Mouse (Mus musculus) heart, adult 8-10 months (tissue): ENCODE measurements around the gene Il1r1. TPM values are rescaled to one million over a fixed set of nuclear protein-coding genes. Genes with fewer than 3 reads are reported as not detected.

Experiments used
- DNase-seq: peaks from one replicate; pipeline ENCODE4 v3.0.0; 2022; ENCODE audit warnings: low spot score
- total RNA-seq, 4 experiments: library from RNA; stranded (reverse); gene quantifications; 2 replicates each; pipeline ENCODE4 v1.2.4; 2022

The Il1r1 gene
- 1 to 10 TPM; 4.2 to 5.4 (median 5.1) TPM for total RNA-seq

DNA sequence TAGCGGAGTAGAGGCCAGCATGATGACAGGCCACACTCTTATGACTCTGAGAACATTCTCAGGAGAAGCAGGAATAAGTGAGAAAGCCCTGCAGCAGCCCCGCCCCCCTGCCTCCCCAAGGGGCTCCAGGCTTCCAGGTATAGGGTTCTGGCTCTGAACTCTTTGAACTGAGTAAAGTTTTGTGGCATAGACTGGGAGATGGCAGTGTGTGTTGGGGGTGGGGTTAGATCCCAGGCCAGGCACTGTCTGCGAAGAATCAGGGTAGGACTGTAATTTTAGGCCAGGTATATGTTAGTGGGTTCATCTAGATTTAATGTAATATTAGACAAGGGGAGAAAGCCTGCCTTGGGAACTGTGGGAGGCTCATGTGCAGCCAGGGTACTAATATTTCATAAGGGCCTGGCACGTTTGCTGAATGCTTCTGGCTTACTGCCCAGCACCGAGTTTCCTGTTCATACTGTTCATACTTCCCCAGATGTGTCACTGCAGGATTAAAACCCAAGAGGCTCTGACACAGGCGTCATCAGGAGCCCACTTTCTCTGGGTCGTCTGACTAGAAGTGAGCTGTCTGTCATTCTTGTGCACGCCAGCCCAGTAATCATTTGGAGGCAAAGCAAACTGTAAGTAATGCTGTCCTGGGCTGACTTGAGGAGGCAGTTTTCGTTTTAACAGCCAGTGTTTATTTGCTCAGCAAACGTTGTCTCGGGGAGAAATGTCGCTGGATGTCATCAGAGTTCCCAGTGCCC is at the start of gene Il1r1:
Gene Il1r1, plus strand, starts transcription at position 542 of the 746 bp plus-strand sequence.
- peak; percentile 92 for DNase-seq

DNA sequence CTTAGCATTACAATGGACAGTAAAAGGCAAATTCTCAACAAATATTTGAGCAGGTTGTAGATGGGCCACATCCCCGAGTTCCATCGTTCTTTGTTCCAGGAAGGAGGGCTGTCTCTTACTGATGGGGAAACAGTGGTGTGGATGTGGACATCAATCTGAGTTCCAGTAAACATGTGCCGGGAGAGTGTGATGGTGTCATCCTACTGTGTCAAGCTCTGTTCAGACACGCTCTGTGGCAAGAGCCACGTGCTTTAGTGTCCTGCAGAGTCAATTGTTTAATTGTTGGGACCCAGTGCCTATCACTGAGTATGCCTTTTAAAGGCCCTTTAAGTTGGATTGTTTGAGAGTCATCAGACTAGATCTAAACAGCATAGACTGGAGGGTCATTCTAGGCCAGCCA is 49.8 kb upstream of the Il1r1 start:
- no peak for DNase-seq

DNA sequence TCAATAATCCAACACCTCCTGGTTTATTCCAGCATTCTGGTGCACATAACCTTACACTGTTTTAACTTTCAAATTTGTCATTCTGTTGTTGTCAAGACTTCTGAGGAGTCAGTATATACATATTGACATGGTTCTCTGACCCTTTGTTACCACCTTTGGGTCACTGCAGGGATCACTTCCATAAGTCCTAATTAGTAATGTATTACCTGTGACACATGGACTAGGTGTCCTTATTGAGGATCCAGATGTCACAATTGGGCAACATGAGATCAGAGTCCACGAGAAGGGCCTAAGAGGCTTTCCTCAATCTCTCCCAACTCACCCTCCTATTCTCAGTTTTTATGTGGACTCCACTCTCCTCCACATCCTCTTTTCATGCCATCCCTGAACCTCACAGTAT is 49.1 kb upstream of the Il1r1 start:
- DNase-seq, result no peak

DNA sequence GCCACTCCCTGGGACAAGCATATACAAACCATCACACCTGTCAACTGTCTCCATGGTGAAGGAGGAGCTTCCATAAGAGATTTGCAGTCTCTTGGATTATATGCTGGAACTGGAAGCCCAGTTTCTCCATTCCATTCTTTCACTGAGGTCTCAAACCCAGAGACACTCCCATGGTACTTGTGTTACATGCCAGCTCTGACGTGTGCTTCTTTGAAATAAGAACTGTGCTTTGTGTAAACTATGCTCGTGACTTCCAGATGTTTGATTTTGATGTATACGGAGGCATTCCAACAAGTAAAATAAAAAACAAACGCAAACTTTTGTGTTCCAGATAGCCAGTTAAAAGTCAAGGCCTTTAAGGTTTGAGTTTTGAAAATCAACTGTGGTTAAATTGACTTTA is 45.8 kb upstream of the Il1r1 start:
- DNase-seq, result no peak

DNA sequence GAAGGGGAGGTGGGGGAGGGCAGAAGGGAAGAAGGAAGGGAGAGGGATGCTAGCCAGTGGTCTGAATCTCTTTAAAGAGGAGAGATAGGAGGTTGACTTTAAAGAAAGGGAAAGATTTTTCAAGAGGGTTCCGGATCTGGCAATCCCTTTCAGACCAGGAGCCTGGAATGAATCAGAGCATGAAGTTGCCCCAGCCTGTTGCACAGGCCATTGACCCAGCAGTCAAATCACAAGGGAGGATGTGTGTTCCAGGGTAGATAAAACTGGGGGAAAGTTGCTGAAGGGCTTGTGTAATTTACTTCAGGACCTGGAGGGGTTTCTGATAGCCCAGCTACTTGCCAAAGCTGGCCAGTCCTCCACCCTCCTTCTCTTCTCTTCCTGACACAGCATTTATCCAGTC is 45.4 kb upstream of the Il1r1 start:
- peak; percentile 55 for DNase-seq

DNA sequence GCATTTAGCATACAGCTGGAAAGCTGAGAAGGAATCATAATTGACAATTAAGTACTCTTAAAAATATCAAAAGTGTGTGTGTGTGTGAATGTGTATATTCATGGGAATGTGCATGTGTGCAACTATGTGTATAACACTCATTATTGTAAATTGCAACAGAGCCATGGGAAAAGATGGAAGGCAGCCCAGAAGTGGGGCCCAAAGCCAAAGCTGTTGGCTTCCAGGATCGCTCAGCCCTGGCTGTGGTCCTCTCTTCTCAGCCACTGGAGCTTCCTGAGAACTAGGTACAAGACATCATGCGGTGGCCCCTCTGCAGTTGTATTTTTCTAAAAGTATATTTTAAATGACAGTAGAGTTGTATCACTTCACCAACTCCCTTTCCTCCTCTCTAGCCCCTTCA is 44.0 kb upstream of the Il1r1 start:
- DNase-seq, result peak; percentile 36

DNA sequence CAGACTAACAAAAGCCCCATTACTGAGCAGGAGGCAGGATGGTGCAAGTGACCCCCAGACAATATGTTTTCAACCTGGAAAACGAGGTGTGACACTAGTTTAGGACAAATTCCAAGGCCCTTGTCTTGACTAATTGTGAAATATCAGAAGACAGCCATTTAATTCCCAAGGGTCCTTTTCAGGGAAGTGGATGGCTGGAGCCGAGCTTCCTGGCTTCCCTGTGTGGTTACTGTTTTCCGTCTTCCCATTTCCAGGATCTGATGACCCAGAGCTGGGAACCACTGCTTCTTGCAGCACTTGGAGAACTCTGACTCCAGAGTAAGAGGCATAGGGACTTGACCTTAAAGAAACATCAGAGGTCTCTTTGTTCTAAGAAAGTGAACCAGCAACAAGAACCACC is 43.2 kb upstream of the Il1r1 start:
- peak; percentile 44 for DNase-seq

DNA sequence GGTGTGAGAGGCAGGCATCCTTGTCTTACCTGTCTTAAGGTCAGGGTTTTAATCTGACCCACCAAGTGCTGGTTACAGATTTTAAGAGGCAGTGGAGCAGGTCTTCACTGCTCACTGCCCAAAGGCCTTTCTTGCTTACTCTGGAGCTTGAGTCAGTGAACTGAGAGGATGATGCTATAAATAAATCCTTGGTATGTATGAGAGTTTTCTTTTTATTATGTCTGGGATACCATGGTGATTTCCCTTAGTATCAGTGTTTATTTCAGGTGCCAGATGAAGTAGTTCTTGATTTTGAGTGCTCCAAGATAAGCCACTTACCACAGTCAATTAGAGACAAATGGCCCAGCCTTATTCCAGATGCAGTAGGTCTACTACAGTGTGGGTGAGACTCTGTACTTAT is 41.5 kb upstream of the Il1r1 start:
- DNase-seq, result no peak

DNA sequence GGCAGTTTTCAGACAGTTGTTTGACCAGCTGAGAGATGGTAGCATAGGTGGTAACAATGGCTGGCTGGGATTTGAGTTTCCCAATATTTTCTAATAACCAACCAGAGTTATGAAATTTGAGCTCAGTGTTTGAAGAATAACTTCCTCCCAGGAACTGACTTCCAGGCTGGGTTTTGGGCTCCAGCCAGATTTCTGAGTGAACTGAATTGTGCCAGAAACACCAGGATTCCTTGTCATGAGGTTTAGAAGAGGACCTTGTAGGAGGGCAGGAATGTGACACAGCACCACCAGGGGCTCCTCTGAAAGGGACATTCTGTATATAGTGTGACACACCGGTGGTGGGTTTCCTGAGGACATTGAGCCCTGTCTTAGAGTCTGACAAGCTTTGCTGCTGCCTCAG is 36.9 kb upstream of the Il1r1 start:
- peak; percentile 60 for DNase-seq

DNA sequence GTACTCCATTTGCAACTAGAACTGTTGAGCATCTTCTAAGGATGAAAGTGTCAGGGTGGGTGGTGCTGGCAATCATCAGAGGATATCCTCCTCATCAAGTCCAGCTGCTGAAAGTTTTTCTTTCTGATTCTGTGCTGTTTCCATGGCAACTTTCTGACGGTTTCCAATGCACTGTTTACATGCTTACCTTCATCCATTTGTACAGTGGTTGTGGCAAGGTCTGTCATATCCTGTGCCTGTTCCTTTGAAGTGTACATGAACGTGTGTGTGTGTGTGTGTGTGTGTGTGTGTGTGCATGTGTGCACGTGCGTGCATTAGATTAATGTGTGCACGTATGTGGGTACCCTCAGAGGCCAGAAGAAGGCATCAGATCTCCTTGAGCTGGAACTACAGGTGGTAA is 34.9 kb upstream of the Il1r1 start:
- no peak for DNase-seq

DNA sequence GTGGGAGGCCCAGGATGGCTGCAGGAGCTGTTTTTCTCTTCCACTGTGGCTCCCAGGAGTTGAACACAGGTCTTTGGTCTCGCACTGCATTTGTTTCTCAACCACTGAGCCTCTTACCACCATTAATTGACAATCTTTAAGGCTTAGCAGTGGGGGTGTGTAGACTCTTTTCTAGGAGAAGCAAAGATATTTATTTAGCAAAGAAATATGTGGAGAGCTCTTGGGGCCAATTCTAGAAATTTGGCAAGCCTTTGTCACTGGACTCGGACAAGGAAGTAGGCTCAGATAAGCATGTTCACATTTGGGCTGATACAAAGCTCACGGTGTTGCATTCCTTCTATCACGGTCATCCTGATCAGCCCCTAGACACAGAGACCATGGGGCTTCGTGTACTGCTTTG is 34.0 kb upstream of the Il1r1 start:
- DNase-seq, result no peak

DNA sequence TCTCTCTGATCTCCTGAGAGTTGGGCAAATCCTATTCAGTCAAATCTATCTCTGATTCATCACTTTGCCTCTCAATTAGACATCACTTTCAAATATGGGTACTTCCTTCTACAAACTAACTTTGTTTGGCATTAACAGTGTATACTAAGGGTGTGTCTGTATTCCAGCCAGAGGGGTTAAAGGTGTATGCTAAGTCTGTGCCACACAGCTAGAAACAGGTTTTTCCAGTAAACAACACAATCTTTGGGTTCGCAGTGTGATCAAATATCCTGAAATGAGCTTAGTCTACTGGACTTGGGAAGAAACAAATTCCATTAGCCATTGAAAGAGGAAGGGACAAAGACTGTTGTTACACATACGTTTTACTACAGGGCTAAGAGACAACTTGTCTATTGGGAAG is 30.6 kb upstream of the Il1r1 start:
- no peak for DNase-seq

DNA sequence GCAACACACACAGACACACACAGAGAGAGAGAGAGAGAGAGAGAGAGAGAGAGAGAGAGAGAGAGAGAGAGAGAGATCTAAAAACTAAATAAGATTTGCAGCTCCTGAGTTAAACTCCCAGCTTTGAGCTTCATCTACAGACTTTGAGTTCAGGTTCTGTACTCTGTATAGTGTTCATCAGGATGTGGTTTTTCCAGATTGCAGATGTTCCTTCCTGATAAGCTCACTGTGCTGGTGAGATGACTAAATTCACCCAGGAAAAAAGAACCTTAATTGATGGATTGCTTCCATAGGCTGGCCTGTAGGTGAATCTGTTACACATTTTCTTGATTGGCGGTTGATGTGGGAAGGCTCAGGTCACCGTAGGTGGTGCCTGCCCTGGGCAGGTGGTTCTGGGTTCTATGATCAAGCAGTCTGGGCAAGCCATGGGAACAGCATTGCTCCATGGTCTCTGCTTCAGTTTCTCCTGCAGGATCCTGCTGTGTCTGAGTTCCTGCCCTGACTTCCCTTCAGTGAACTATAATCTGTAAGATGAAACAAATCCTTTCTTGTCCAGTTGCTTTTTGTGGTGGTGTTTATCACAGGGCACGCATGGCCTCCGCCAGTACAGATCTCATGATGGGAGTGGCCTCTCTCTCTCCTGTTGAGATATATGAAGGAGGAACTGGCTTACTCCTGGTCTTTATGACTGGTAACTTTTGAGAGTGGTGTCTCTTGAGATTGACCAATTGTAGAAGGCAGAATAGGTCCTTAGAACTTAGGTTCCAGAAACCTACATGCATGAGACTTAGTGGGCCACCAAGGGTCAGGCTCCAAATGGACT is 11.3 kb upstream of the Il1r1 start:
- no peak for DNase-seq

DNA sequence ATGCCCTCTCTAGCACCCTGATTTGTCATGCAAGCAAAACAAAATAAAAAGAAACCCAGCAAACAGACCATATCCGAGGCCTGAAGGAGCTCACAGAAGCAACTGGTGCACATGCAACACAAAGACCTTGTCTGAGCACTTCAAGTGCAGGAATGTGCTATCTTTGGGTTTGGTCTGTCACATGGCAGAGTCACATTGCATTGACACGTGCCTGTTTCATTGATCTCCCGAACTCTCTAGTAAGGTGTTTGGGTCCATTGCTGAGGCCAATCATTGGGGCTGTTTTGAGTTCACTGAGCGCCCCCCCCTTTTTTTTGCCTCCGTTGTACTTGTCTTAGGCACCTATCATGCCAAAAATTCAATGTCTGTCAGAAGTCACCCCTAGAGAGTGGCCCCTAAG is 7.4 kb upstream of the Il1r1 start:
- DNase-seq, result no peak

DNA sequence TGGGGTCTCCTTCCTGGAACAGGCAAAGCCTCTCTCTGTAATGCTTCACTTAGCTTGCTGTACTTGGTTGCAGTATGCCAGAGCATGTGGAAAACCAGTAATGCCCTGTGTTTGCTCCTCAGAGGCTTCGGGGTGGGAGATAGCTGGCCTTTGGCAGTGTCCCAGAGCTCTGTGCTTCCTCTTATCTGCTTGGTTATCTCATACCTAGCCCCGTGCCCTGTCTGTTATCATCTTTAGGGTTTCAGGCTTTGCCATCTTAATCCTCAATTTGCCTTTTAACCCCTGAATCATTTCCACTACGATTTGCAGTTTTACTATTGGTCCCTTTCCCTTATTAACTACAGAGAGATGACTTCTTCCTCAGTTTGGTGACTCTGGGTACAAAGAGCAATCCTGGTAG is 6.3 kb upstream of the Il1r1 start:
- no peak for DNase-seq

DNA sequence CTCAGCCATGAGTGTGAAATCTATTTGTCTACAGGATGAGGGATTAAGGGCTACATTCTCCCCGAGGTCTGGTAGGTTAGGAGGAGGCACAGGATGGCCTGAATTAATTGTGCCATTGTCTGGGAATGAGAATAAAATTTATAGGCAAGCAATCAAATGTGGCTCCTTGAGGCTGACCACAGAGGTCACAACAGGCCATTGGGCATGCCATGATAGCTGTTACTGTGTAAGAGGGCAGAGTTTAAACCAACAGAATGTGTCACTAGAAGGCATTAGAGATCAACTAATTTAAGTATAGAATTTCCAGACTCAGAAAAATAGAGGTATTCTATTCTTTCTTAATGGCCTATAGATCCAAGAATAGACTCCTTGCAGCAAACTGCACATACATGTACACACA is 4.3 kb upstream of the Il1r1 start:
- DNase-seq, result no peak

DNA sequence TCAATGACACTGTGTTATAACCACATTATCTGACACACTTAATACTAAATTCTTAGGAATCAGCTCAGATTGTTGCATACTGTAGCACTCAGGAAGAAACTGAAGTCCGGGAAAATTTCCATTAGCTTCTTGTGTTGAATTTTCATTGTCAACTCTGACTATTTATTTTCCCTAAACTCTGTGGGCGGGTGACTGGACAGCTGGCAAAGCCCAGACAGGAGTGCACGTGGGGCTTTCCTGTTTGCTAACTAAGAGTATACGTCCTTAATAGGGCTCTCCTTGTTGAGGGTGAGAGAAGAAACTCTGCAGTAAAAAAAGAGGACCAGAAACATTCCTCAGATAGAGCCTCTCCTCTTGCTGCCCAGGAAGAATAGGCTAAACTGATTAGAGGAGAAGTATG is 3.0 kb upstream of the Il1r1 start:
- no peak for DNase-seq

DNA sequence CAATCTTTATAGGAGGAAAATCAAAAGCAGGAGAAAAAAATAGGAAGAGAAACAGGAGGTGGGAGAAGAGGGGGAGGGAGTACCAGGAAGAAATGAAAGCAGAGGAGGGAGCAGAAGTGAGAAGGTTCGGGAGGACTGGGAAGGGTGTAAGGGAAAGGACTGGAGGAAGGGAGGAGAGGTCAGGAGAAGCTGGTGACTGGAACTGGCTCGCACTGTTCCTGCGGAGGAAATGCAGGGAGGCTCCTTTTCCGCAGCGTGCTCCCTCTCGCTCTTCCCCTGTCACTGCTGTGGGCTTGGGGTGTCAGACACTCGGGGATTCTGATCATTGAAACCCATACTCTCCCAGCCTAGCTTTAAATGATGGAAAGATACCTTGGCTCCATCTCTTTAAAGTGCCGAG is 2.2 kb upstream of the Il1r1 start:
- DNase-seq, result no peak

DNA sequence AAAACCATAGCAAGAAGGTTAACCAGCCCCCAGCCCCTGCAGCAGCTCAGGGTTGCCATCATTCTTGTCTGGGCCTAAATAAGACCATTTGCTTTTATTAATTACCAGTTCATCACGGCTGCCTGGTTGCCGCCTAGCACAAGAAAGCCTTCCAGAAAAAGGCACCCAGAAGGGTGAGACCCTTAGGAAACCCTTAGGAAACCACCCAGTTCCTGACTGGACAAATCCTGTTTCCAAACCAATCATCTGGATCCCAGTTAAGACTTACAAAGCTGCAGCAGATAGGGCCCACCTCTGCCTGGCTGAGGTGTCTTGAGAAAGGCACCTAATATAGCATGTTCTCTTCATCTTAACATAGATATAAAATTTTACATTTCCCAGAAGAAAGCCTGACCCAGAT is 1.3 kb upstream of the Il1r1 start:
- no peak for DNase-seq

DNA sequence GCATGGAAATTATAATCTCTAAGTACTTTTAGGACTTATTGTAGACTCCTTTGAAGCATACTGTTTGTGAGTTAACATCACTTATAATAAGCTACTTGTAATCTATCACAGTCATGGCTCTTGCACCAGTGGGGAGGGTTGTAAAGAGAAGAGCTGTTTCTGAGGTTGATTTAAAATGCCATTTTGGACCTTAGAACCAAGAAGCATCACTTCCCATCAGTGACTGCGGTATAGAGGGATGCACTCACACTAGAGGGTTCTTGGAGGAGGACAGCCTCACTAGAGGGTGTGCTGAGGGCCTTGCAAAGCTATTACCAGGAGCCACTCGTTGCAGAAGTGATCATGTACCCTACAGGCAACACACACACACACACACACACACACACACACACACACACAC is 700 bp downstream of the Il1r1 start:
- DNase-seq, result no peak

DNA sequence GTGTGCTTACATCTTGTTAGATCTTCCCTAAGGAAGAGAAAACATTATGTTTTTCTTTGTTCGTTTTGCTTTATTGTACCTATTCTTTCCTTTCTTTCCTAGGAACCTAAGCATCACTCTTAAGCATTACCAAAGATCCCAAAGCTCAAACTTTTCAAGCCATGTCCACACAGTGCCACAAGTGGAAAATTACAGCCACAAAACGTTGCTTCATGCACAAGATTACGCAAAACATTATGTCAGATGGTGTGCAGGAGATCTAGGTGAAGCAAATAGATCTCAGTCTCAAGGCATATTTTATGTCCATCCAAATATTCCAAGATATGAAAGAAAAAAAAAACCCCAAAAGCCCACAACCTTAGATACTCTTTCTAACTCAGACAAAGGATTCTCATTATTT is 4.2 kb downstream of the Il1r1 start:
- DNase-seq, result no peak

DNA sequence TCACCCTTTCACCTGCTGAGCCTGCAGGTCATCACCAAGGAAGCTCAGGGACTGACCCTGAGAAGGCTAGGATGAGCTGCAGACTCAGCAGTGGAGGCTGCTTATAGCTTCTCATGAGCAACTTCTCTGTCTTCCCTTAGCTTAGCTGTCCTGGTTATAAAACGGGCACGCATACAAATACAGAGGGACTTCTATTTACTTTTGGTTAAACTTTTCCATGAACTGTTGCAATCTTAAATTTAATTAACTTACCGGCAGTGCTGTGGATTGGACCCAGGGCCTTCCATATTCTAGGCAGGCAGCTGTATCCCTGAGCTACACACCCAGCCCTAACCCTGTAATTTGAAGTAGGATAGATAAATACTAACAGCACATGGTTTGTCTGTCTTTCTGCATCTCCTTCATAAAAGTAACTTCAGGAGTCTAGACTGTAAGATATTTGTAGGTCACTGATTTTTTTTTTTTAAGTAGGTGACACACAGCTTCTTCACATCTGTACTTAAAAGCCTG is 4.9 kb downstream of the Il1r1 start:
- no peak for DNase-seq

DNA sequence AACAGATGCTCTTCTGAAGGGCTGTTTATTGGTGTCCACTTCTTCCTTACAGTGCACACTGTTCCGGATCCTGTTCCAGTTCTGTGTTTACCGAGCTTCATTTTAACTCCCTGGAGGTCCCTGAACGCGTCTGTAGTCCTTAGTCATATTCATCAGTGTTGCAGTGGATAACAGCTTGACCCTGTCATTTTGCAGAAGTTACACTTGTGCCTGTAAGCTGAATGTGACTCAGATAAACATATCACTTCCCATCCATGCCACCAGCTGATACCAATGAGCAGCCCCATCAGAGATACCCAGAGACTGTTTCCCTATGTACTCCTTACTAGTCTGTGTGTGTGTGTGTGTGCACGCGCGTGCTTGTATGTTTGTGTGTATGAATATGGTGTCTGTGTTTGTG is 5.5 kb downstream of the Il1r1 start:
- DNase-seq, result peak; percentile 72
